Mouse (Mus musculus) lung, postnatal 0 days (tissue): ENCODE measurements around the gene Ctdsp1.

Experiments used
- CTCF ChIP-seq: IDR thresholded peaks from 2 replicates; pipeline ENCODE4 v1.5.1; 2016; ENCODE audit warnings: antibody characterized with exemption, mild to moderate bottlenecking
- EP300 ChIP-seq: IDR thresholded peaks from 2 replicates; pipeline ENCODE4 v1.6.1; 2016; ENCODE audit warnings: antibody characterized with exemption, mild to moderate bottlenecking, control low read depth

DNA sequence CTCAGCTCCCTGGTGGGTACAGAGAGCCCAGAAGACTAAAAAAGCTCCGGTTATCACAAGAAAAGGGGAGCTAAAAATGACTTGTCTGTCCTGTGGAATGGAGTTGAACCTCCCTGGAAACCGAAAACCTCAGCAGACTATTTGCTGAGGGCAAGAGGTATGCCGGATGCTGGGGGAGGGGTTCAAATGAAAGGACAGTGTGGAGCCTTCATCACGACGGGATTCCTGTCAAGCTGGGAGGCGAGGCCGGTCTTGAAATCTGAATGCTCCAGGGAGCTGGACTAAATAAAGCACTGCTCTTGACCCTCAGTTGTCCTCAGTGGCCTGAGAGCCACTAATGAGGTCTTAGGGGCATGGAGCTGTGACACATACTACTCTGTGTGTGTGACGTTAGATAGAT, 31.8 kb downstream of the Ctdsp1 start:
- TF ChIP-seq EP300 (no peak), CTCF (no peak)
